Mouse (Mus musculus): Measurements from ENCODE around the gene Wfdc15a. TPM values are rescaled to one million over a fixed set of nuclear protein-coding genes. Genes with fewer than 3 reads are reported as not detected.
A peak's percentile ranks its signal among the peaks of the same experiment; 100 is the strongest.

Gene Wfdc15a
- total RNA-seq, 2 experiments from 2014 or later: not detected

GRCm38 (mm10) chr2:164175850-164176249 is 24.1 kb downstream of the Wfdc15a start:
- no peak for DNase-seq

GRCm38 (mm10) chr2:164174649-164175395 is 25.1 kb downstream of the Wfdc15a start:
- no peak for DNase-seq

- peak; percentile 29 for DNase-seq
Measured at GRCm38 (mm10) chr2:164173394-164173793, 26.5 kb downstream of the Wfdc15a start.

- DNase-seq: no peak
Measured at GRCm38 (mm10) chr2:164170902-164171301, 29.0 kb downstream of the Wfdc15a start, which contains the start of gene Kcns1. Gene Kcns1 (minus strand): TSS chr2:164171113.

- DNase-seq: no peak
Measured at GRCm38 (mm10) chr2:164170326-164170725, 29.6 kb downstream of the Wfdc15a start.

- DNase-seq: no peak
Measured at GRCm38 (mm10) chr2:164168571-164168946, 31.4 kb downstream of the Wfdc15a start.

- DNase-seq: no peak
Measured at GRCm38 (mm10) chr2:164167752-164168570, 32.0 kb downstream of the Wfdc15a start.

GRCm38 (mm10) chr2:164164941-164165340 is 35.0 kb downstream of the Wfdc15a start:
- DNase-seq: no peak

- no peak for DNase-seq
Measured at GRCm38 (mm10) chr2:164161515-164162055, 38.3 kb downstream of the Wfdc15a start.

GRCm38 (mm10) chr2:164158838-164159237 is 41.1 kb downstream of the Wfdc15a start:
- DNase-seq: no peak

GRCm38 (mm10) chr2:164156158-164156557 is 43.8 kb downstream of the Wfdc15a start:
- no peak for DNase-seq

GRCm38 (mm10) chr2:164154007-164154406 is 45.9 kb downstream of the Wfdc15a start:
- no peak for DNase-seq

GRCm38 (mm10) chr2:164152341-164152740 is 47.6 kb downstream of the Wfdc15a start:
- no peak for DNase-seq

- DNase-seq: peak; percentile 19
Measured at GRCm38 (mm10) chr2:164150086-164150760, 49.7 kb downstream of the Wfdc15a start.

Other genes with a start within 250 kb of the Wfdc15a start
- 100 to 1,000 TPM; 153 to 157 TPM for gene Ywhab, start 205.2 kb downstream of the Wfdc15a start, total RNA-seq (2021)
- 1 to 10 TPM; 1.4 to 1.8 TPM for gene Pabpc1l, start 174.7 kb downstream of the Wfdc15a start, total RNA-seq (2021)
- gene Stk4, start 129.8 kb downstream of the Wfdc15a start, total RNA-seq (2021): 10 to 100 TPM; 20.4 to 22.1 TPM
- 10 to 100 TPM; 28.0 to 28.7 TPM for gene Tomm34, start 129.0 kb downstream of the Wfdc15a start, total RNA-seq (2021)
- under 1 TPM in 1 of 2 experiments, not detected in 1; 0.19 TPM for gene Kcns1, start 29.0 kb downstream of the Wfdc15a start, total RNA-seq (2021)
- gene Wfdc5, start 17.4 kb downstream of the Wfdc15a start, total RNA-seq (2021): not detected
- gene Wfdc12, start 9.5 kb downstream of the Wfdc15a start, total RNA-seq (2021): not detected
- not detected for gene Wfdc15b, start 21.5 kb upstream of the Wfdc15a start, total RNA-seq (2021)
- not detected for gene Svs2, start 38.3 kb upstream of the Wfdc15a start, total RNA-seq (2021)
- gene Svs3b, start 56.5 kb upstream of the Wfdc15a start, total RNA-seq (2021): not detected
- gene Svs4, start 78.3 kb upstream of the Wfdc15a start, total RNA-seq (2021): not detected
- not detected for gene Svs3a, start 89.1 kb upstream of the Wfdc15a start, total RNA-seq (2021)
- not detected for gene Svs6, start 116.6 kb upstream of the Wfdc15a start, total RNA-seq (2021)
- gene Svs5, start 132.6 kb upstream of the Wfdc15a start, total RNA-seq (2021): not detected
- under 1 TPM; 0.41 to 0.83 TPM for gene Slpi, start 189.0 kb upstream of the Wfdc15a start, total RNA-seq (2021)
- not detected for gene Rbpjl, start 203.0 kb upstream of the Wfdc15a start, total RNA-seq (2021)
- gene Matn4, start 205.0 kb upstream of the Wfdc15a start, total RNA-seq (2021): 1 to 10 TPM; 1.8 TPM
- gene Sdc4, start 243.8 kb upstream of the Wfdc15a start, total RNA-seq (2021): 10 to 100 TPM; 22.1 to 25.8 TPM